Mouse (Mus musculus): ENCODE data around the gene Sult6b1. TPM values are rescaled to one million over a fixed set of nuclear protein-coding genes. Genes with fewer than 3 reads are reported as not detected.

The Sult6b1 gene
- polyA plus RNA-seq (2017; shearing (Covaris generic)): not detected

DNA sequence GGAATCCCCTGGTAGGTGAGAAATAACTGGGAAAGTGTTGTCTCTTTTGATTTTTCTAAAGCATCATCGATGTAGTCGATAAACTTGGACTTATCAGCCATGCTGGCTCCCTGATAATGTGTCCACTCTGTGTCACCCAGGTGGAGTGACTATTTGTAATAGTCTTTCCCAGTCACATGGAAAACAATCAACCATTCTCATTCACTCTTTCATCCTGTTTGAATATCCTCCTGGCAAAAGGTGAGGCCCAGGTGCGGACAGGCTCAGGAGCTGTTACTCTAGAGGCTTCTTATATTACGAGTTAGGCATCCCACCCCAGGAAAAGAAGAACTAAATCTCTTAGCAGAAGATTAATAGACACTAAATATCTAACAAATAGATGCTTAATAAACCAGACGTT, at the start of gene Sult6b1:
TSS of gene Sult6b1 (minus strand) at position 101 of the 400 bp plus-strand sequence.

DNA sequence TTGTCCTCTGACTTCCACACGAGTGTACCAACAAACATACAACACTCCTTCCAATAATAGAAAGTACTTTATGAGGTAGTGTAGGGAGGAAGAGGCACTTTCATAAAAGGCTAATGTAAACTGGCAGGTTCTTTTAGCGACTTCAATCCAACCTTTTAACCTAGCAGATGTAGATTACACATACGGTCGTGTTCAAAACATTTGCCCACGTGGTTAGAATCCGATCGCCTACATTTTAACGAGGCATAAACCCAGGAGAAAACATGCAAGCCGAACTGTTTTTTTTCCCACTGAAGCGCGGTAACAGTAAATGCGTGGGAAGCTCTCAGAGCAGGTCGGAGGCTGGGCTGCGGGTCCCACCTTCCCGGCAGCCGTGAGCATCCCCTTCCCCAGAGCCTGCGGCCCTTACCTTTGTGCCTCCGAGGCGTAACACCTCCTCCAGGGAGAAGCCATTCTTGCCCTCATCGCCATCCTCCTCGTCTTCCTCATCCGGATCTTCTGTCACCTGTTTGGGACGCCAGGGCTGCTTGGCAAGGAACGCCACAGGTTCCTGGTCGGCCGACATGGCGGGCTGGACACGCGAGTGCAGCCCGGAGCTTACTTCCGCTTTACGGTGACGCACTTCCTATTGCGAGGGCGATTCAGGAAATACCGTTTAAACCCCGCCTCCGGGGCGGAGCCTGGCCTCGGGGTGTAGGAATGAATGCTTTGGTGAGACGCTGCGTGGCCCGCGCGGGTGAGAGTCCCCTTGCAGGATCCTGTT, 29.9 kb upstream of the Sult6b1 start, which contains the start of the genes Cebpz and Ndufaf7:
TSS of gene Cebpz (minus strand) at position 601 of the 763 bp plus-strand sequence.
TSS of gene Ndufaf7 (plus strand) at position 671 of the 763 bp plus-strand sequence.

DNA sequence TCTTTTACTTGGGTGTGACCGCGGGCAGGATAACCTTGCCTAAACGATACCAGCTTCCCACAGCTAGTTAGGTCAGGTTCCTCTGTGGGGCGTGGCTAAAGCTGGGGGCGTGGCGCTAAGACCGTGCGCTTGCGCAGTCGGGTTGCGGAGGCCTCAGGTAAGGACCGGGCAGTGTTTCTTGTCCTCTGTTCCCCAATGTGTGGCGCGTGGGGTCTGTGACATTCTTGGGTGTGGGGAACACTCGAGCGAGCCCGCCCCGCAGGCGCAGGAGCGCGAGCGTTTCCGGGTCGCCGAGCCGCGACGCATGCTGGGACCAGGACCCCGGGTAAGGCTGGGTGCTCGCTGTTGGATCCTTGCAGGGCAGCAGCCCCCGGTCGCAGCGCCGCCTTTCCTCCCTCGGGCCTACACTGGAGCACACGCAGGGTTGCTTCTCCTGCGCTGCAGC, 9.6 kb upstream of the Sult6b1 start, which contains the start of gene Cebpzos:
TSS of gene Cebpzos (plus strand) at position 132 of the 445 bp plus-strand sequence.

DNA sequence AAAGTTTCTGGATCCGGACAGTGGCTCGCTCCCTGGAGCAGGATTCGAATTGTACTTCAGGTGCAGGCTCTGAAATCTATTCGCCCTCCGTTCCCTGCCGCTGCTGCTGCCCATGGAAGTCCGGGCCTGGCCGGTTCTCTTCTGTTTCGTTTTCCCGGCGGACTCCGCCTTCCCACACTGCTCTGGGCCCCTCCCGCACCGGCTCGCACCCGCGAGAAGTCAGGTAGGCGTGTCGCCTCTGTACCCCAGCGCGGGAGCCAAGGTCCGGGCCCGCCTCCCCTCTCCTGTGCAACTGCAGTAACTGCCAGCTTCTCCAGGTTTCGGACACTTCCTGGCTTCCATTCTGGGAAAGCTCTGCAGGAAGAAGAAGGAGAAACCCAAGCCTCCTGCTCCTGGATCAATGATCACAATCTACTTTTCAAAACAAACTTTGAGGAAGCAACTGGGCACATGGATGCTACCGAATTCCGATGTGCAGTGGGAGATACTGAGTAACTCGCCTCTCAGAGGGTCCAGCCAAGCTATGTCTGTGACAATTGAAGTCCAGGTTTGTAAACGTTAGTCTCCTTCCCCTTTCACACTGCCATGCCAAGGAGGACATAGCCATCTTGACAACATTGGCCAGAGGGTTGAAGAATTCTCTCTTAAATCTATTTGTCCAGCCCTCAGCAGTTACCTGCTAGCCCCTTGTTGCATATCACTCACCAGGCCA, 24.2 kb downstream of the Sult6b1 start, which contains the start of gene Eif2ak2:
TSS of gene Eif2ak2 (minus strand) at position 173 of the 712 bp plus-strand sequence.

DNA sequence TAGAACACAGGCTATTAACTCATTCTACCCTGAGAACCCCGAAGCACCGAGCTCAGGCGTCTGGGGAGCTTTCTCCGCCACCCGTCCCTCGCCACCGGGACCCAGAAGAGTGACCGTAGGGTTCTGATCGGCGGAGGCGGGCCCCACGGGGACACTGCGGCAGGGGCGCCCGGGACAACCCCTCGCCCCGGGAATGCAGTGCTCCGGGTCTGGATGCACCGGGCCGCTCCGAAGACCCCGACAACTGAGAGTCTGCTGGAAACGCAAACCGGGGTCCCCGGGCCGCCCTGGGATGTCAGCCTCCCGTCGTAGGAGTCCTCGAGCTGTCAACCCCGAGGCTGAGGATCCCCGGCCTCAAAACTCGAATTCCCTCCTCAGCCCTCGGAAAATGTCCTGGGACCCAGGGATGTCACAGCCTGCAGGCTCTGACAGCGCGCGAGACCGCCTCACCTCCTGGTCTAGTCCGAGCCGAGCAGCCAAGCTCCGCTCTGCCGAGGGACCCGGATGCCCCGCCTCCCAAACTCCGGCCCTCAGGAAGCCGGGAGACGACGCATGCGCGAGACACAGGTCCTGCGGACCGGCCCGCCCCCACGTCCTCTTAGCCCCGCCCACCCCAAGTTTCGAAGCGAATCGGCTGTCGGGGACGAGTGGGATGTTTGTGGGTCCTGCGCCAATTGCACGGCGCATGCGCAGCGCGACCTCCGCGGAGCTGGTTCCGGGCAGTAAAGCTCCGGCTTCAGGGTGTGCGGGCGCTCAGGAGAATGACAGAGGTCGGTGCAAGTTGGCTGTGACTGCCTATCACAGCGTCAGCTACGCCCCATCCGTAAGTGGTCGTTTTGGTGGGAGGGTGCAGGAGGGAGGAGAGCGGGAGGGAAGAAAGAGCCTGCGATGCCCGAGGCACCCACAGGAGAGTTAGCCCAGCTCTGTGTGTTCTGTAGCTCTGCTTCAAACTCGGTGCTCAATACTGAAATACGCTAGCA, 71.6 kb downstream of the Sult6b1 start, which contains the start of the genes Heatr5b and Gpatch11:
TSS of gene Heatr5b (minus strand) at position 509 of the 980 bp plus-strand sequence.
TSS of gene Gpatch11 (plus strand) at position 712 of the 980 bp plus-strand sequence.

Other genes with a start within 250 kb of the Sult6b1 start
- gene Strn, start 169.8 kb downstream of the Sult6b1 start, polyA plus RNA-seq (2017; shearing (Covaris generic)): 17.6 TPM
- gene Heatr5b, start 71.6 kb downstream of the Sult6b1 start, polyA plus RNA-seq (2017; shearing (Covaris generic)): 23.3 TPM
- gene Gpatch11, start 71.4 kb downstream of the Sult6b1 start, polyA plus RNA-seq (2017; shearing (Covaris generic)): 43.9 TPM
- gene Eif2ak2, start 24.4 kb downstream of the Sult6b1 start, polyA plus RNA-seq (2017; shearing (Covaris generic)): 5.5 TPM
- 22.1 TPM for gene Cebpzos, start 9.5 kb upstream of the Sult6b1 start, polyA plus RNA-seq (2017; shearing (Covaris generic))
- gene Cebpz, start 30.1 kb upstream of the Sult6b1 start, polyA plus RNA-seq (2017; shearing (Covaris generic)): 110 TPM
- 25.0 TPM for gene Ndufaf7, start 30.1 kb upstream of the Sult6b1 start, polyA plus RNA-seq (2017; shearing (Covaris generic))
- 20.3 TPM for gene Prkd3, start 113.8 kb upstream of the Sult6b1 start, polyA plus RNA-seq (2017; shearing (Covaris generic))
- gene Qpct, start 144.9 kb upstream of the Sult6b1 start, polyA plus RNA-seq (2017; shearing (Covaris generic)): 12.3 TPM